Mouse (Mus musculus) small intestine, adult 2 months (tissue): ENCODE data around the gene 5330417C22Rik.

ENCODE experiments used
- CTCF ChIP-seq: fragments of 200-500 bp; IDR thresholded peaks from 2 replicates; pipeline ENCODE4 v1.5.1; 2012; ENCODE audit warnings: low read depth, mild to moderate bottlenecking, control low read depth, inconsistent platforms, low read length, moderate library complexity, mixed read lengths; ENCODE audit not compliant: insufficient replicate concordance, insufficient read length; ENCODE audit errors: extremely low read depth
- POLR2A ChIP-seq: fragments of 200-500 bp; IDR thresholded peaks from 2 replicates; pipeline ENCODE4 v1.6.1; 2012; ENCODE audit warnings: low read depth, mild to moderate bottlenecking, control low read depth, inconsistent platforms, low read length, moderate library complexity

DNA sequence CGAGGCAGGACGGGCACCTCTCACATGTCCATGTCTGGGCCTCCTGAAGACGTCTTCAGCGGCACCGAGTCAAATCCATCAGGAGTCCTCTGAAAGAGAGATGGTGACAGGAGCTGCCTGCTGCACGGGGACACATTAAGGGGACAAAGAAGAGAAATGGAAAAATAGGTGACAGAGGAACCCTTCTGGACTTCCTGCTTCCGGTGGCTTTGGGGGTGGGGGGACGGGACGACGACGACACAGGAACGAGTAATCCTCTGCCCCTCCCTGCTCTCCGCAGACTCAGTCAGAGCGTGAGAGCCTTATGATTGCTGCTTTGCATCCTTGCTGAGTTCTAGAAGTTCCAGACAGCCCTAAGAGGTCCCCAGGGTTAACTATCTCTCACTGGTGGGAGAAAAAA is 78.0 kb downstream of the 5330417C22Rik start:
- TF ChIP-seq POLR2A (0 out of 2 replicates have a peak, but pooled peaks have one; percentile 12), CTCF (no peak)
